Mouse (Mus musculus) lung, postnatal 0 days (tissue): ENCODE data around the gene Cog2.

Source experiments
- CTCF ChIP-seq: IDR thresholded peaks from 2 replicates; pipeline ENCODE4 v1.5.1; 2016; ENCODE audit warnings: antibody characterized with exemption, mild to moderate bottlenecking
- EP300 ChIP-seq: IDR thresholded peaks from 2 replicates; pipeline ENCODE4 v1.6.1; 2016; ENCODE audit warnings: antibody characterized with exemption, mild to moderate bottlenecking, control low read depth

DNA sequence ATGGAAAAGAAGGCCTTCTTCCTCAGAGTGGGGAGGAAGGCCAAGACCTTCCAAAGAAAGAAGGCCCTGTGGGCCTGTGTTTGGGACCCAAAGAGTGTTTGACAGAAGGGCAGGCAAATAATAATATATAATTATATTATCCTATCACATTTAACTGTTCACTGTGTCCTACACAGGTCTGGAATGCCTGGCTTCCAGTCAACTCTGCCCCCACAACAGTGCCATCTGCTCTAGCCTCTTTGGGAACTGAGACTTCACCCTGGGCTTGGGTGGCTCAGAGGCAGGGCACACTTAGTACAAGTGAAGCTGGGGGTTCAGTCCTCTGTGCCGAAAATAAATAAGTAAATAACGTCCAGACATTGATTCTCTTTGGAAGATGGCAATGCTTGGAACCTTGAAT lies 37.8 kb upstream of the Cog2 start:
- TF ChIP-seq CTCF (no peak), EP300 (no peak)
